Mouse (Mus musculus) ES-Bruce4 (cell line): ENCODE data around the gene Grip1. TPM values are rescaled to one million over a fixed set of nuclear protein-coding genes. Genes with fewer than 3 reads are reported as not detected.

Source experiments
- H3K27ac ChIP-seq: 2 replicates; pipeline ENCODE4 v1.5.1; 2012; ENCODE audit warnings: low read length, inconsistent platforms; ENCODE audit not compliant: insufficient read depth
- H3K27me3 ChIP-seq: 2 replicates; pipeline ENCODE4 v1.6.1; 2012; ENCODE audit warnings: mild to moderate bottlenecking, low read length, inconsistent platforms; ENCODE audit not compliant: control insufficient read depth, poor library complexity, insufficient read depth, severe bottlenecking
- H3K36me3 ChIP-seq: 2 replicates; pipeline ENCODE4 v1.6.1; 2012; ENCODE audit warnings: inconsistent platforms, mild to moderate bottlenecking, low read length, moderate library complexity; ENCODE audit not compliant: control insufficient read depth, poor library complexity, insufficient read depth, severe bottlenecking
- H3K4me1 ChIP-seq: one replicate; pipeline ENCODE4 v1.8.1; 2011; ENCODE audit warnings: low read length; ENCODE audit not compliant: control insufficient read depth, insufficient read depth
- H3K4me3 ChIP-seq: 2 replicates; pipeline ENCODE4 v1.5.1; 2011; ENCODE audit warnings: low read depth, mild to moderate bottlenecking, low read length
- H3K9ac ChIP-seq: 2 replicates; pipeline ENCODE4 v1.6.1; 2012; ENCODE audit warnings: low read depth, mild to moderate bottlenecking, inconsistent platforms; ENCODE audit not compliant: poor library complexity, severe bottlenecking
- H3K9me3 ChIP-seq: replicated peaks from 2 replicates; pipeline ENCODE4 v1.6.1; 2012; ENCODE audit warnings: mild to moderate bottlenecking, low read length, inconsistent platforms; ENCODE audit not compliant: control insufficient read depth, poor library complexity, insufficient read depth, severe bottlenecking
- CTCF ChIP-seq: IDR thresholded peaks from one replicate; pipeline ENCODE4 v1.8.1; 2011; ENCODE audit warnings: low read depth, low read length
- EP300 ChIP-seq: IDR thresholded peaks from 2 replicates; pipeline ENCODE4 v1.6.1; 2011; ENCODE audit warnings: low read depth, low read length; ENCODE audit not compliant: insufficient read depth
- POLR2A ChIP-seq: IDR thresholded peaks from one replicate; pipeline ENCODE4 v1.8.1; 2011; ENCODE audit warnings: low read length; ENCODE audit not compliant: insufficient read depth
- polyA plus RNA-seq: library from polyadenylated mRNA; stranded (reverse); fragments of >200 nt; gene quantifications from 2 replicates; pipeline ENCODE4 v1.2.4, GENCODE M21; 2011; ENCODE audit warnings: low read depth; ENCODE audit not compliant: missing spikeins, insufficient read depth, insufficient read length

Grip1 gene
- polyA plus RNA-seq, 1 experiment: 10.3 TPM

- H3K36me3 ChIP-seq: no peaks in the 10 kb centered on the region
- no peak overlapping the region for H3K9ac ChIP-seq
- no peaks in the 10 kb centered on the region for H3K27me3 ChIP-seq
- no peak overlapping the region for H3K27ac ChIP-seq
- no peaks in the 10 kb centered on the region for H3K9me3 ChIP-seq
- no peaks in the 10 kb centered on the region for H3K4me1 ChIP-seq
- H3K4me3 ChIP-seq: no peak overlapping the region
- TF ChIP-seq POLR2A: no peak
- no peak for TF ChIP-seq CTCF
- TF ChIP-seq EP300: no peak
These were observed 176.8 kb downstream of the Grip1 start for GRCm38 (mm10) chr10:119630401-119630800.

GRCm38 (mm10) chr10:119631966-119632365 lies 178.3 kb downstream of the Grip1 start:
- no peak overlapping the region for H3K9ac ChIP-seq
- H3K4me1 ChIP-seq: no peaks in the 10 kb centered on the region
- no peaks in the 10 kb centered on the region for H3K27me3 ChIP-seq
- no peaks in the 10 kb centered on the region for H3K36me3 ChIP-seq
- H3K9me3 ChIP-seq: no peaks in the 10 kb centered on the region
- H3K27ac ChIP-seq: no peak overlapping the region
- TF ChIP-seq POLR2A (no peak), CTCF (no peak), EP300 (no peak)
- H3K4me3 ChIP-seq: no peak overlapping the region

DNA sequence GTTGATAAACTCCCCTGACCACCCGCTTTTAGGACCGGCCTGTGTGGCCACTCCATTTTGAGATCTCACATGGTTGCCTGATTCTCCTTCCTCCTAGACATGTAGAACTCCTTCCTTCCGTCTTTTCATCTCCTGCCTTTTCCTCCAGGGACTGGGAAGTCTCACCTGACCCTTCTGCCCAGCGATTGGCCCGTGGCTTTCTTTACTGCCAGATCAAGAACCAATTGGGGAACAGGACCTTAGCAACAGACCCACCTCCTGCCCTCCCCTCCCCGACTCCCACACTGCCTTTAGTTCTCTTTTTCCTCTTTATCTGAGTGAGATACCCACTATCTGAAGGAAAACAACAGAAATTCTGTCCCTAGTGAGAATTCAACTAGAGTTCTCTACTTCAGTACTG lies 180.9 kb downstream of the Grip1 start:
- H3K36me3 ChIP-seq: no peaks in the 10 kb centered on the region
- no peak overlapping the region for H3K9ac ChIP-seq
- no peaks in the 10 kb centered on the region for H3K9me3 ChIP-seq
- TF ChIP-seq POLR2A (no peak), CTCF (no peak), EP300 (no peak)
- no peaks in the 10 kb centered on the region for H3K27me3 ChIP-seq
- no peaks in the 10 kb centered on the region for H3K4me1 ChIP-seq
- H3K27ac ChIP-seq: no peak overlapping the region
- H3K4me3 ChIP-seq: no peak overlapping the region

DNA sequence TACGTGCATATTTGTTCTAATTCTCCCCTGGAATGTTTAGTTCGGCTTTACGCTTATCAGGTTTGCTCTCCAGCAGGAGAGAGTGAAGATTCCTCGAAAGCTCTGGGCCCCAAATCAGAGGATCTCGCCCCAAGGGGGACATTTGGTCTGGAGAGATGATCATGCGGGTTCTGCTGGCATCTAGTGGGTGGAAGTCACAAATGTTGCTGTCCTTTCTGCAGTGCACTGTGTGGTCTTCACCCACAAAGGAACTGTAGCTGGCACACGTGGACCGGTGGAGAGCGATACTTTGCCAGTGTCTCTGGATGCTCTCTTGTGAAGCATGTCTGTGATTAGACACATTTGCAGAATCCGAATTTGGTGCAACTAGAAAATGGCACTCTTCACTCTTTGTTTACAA lies 186.9 kb downstream of the Grip1 start:
- H3K27ac ChIP-seq: no peak overlapping the region
- no peak overlapping the region for H3K9ac ChIP-seq
- no peaks in the 10 kb centered on the region for H3K4me1 ChIP-seq
- H3K9me3 ChIP-seq: no peaks in the 10 kb centered on the region
- no peaks in the 10 kb centered on the region for H3K27me3 ChIP-seq
- TF ChIP-seq EP300: no peak
- no peak for TF ChIP-seq POLR2A
- TF ChIP-seq CTCF: no peak
- no peak overlapping the region for H3K4me3 ChIP-seq
- H3K36me3 ChIP-seq: no peaks in the 10 kb centered on the region

DNA sequence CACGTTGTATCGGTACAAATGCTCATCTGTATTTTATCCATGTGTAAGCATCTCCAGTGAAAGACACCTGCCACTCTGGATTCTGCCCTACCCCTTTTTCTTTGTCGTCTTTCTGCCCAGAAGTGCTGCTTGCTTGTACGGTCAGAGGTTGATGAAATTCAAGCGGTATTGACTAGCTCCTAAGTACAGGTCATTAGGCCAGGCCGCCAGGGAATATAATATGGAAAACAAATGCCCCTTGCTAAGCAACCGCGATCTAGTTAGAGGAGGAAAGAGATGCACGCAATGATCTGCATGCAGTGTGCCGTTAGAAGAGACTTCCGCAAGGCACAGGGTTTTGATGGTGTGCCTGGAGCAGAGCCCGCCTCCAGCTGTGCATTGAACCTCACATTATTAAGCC lies 187.4 kb downstream of the Grip1 start:
- no peaks in the 10 kb centered on the region for H3K4me1 ChIP-seq
- no peaks in the 10 kb centered on the region for H3K36me3 ChIP-seq
- H3K9me3 ChIP-seq: no peaks in the 10 kb centered on the region
- no peaks in the 10 kb centered on the region for H3K27me3 ChIP-seq
- no peak overlapping the region for H3K4me3 ChIP-seq
- no peak overlapping the region for H3K27ac ChIP-seq
- TF ChIP-seq EP300 (no peak), CTCF (no peak), POLR2A (no peak)
- no peak overlapping the region for H3K9ac ChIP-seq

GRCm38 (mm10) chr10:119644289-119644688 lies 190.7 kb downstream of the Grip1 start:
- TF ChIP-seq EP300: no peak
- Histone ChIP-seq H3K9me3 (no peaks in the 10 kb centered on the region), H3K4me1 (no peaks in the 10 kb centered on the region), H3K9ac (no peak overlapping the region), H3K36me3 (no peaks in the 10 kb centered on the region), H3K4me3 (no peak overlapping the region), H3K27me3 (no peaks in the 10 kb centered on the region), H3K27ac (no peak overlapping the region)
